Mouse (Mus musculus): ENCODE data around the gene Nav2. TPM values are rescaled to one million over a fixed set of nuclear protein-coding genes. Genes with fewer than 3 reads are reported as not detected.

Nav2 gene
- total RNA-seq, 2 experiments from 2014 or later = 94.6 to 122 TPM

DNA sequence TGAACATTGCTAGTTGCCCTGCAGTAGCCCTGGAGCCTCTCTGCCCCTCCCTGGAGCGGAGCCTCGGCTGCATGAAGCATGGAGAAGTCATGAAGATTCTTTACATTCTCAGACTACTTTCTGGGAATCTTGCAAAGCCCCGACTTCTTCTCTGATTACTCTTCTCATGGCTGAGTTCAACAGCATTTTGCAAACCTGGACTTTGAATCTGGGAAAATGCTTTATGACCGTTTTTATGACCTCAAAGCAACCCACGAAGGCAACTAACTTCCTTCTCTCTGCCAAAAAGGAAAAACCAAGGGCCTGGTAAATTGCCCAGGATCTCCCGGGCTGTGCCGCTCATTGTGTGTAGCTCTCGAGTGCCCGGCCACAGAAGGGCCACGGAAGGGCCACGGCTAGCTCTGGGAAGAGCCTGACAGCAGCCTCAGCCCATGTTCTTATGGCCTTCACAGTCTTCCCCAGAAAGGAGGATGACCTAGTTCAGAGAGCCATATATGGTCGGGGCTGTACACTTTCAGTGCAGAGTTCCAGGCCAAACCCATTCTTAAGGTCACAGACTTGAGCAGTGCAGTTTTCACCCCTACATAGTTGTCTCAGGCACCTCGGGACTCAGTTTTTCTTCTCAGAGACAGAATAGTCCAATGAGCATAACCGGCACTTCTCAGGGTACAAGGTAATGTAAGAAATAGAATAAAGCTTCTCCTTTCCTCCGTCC is 409.8 kb downstream of the Nav2 start:
- DNase-seq (ENCODE audit: low spot score in 2 of 2) = no peak
- intact Hi-C loops (cut with DNase I) = no loop called here

GRCm38 (mm10) chr7:49318898-49319293 is 410.4 kb downstream of the Nav2 start:
- intact Hi-C loops (cut with DNase I) = no loop called here
- DNase-seq (ENCODE audit: low spot score in 2 of 2) = no peak

GRCm38 (mm10) chr7:49319981-49320380 is 411.5 kb downstream of the Nav2 start:
- DNase-seq (ENCODE audit: low spot score in 2 of 2) = no peak
- intact Hi-C loops (cut with DNase I) = no loop called here

GRCm38 (mm10) chr7:49321124-49321531 is 412.6 kb downstream of the Nav2 start:
- intact Hi-C loops (cut with DNase I) = no loop called here
- DNase-seq (ENCODE audit: low spot score in 2 of 2) = no peak

DNA sequence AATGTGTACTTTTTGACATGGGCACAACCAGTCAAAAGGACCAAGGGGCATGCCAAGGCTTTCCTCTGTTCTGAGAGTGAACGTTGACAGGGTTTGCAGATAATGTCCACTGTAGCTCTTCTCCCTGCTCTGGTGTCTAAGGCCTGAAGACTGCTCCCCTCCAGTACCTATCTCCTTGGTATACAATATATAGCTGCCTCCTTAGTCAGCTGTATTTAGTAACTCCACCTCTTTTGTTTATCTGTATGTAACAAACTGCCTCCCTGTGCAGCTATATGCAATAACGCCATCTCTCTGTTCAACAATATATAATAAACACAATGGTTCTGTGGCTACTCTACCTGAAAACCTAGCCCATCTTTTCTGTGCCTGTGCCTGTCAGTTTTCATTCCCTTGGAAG is 413.7 kb downstream of the Nav2 start:
- DNase-seq (ENCODE audit: low spot score in 2 of 2) = no peak
- intact Hi-C loops (cut with DNase I) = no loop called here

DNA sequence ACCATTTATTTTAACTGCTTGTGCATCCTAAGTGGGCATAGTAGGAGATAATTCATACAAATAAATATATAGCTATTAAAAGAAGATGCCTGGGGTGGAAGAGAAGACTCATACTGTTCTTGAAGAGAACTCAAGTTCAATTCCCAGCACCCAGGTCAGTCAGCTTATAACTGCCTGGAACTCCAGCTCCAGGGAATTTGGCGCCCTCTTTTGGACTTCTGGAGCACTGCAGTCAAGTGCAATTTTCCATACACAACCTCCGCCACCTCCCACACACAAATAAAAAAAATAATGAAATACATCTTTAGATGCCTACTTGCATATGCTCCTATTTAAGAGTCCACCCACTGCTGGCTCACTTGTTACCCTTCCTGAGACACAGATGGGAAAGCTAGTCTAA is 416.1 kb downstream of the Nav2 start:
- DNase-seq (ENCODE audit: low spot score in 2 of 2) = no peak
- intact Hi-C loops (cut with DNase I) = no loop called here

DNA sequence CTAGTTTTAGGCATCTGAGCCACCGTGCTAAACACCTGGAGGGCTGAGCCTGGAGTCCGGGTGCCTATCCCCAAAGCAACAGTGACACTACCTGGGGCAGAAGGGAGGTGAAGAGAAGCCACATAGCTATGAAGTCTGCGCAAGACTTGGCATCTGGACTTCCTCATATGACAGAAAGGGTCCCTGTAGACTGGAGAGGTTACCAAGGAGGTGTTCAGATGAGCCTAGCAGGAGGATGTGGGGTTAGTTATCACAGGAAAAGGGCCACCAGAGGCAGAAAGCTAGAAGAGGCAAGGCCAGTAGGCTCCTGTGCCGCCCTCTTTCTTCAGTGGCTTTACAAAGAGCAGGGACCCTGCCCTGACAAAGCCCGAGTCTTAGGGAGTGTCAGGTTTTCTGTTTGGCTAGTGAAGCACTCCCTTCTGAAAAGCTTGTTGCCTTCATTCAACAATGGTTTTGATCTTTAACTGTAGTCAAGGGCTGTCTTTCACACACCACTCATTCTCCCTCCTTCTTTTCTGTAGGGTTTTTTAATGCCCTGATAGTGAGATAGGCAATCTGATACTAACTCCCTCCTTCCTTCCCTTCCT is 417.7 kb downstream of the Nav2 start:
- intact Hi-C loops (cut with DNase I) = no loop called here
- DNase-seq (ENCODE audit: low spot score in 2 of 2) = no peak

DNA sequence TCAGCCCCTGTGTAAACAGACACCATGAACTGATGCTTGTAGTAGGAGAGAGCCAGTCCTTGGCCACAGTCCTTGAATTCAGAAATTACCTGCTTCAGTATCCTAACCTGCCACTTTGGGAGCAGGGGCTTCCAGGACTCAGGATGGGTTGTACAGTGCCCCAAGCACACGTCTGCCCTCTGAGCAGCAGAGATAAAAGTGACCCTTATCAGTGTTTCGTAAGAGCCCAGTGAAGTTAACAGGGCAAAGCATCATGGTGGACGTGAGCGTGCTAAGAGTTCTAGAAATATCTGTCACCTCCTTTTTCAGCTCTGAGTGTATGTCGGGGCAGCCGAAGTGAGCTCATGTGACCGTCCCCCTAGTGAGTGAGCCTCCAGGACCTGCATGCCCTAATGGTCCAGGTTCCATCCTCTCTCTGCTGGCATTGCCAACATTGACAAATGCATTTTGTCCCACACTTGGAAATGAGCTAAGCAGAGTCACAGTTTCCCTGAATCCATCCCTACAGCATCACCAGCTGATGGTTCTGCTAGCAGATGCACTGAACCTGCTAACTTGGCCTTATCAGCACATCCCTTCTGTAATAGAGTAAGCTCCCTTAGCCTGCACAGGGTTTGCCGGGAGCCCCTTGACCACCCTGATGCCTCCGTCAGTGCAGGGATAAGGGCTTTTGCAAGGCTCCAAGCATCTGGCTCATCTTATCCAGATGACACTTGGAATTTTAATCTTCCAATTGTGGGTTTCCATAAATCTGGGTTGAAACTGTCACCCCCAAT is 418.6 kb downstream of the Nav2 start:
- DNase-seq (ENCODE audit: low spot score in 2 of 2) = no peak
- intact Hi-C loops (cut with DNase I) = no loop called here

DNA sequence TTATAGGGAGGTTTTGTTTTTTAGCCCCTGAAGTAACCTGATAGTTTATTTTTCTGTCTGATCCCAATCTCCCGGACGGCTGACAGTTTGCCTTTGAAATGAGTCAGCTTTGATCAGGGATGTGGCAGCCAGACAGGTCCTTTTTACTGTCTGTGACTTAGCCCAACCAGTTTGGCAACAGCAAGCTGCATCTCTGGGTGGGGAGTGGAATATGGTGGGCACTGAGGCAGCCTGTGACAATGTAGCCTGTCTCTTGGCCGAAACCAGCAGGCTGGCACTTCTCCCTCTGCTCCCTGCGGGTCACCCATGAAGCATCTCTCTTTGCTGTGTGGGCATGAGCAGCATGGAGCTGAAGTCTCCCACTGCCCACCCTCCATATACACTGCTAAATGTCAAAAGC is 421.7 kb downstream of the Nav2 start:
- DNase-seq (ENCODE audit: low spot score in 2 of 2) = no peak
- intact Hi-C loops (cut with DNase I) = no loop called here

GRCm38 (mm10) chr7:49331939-49332338 is 423.4 kb downstream of the Nav2 start:
- intact Hi-C loops (cut with DNase I) = no loop called here
- no peak for DNase-seq (ENCODE audit: low spot score in 2 of 2)

DNA sequence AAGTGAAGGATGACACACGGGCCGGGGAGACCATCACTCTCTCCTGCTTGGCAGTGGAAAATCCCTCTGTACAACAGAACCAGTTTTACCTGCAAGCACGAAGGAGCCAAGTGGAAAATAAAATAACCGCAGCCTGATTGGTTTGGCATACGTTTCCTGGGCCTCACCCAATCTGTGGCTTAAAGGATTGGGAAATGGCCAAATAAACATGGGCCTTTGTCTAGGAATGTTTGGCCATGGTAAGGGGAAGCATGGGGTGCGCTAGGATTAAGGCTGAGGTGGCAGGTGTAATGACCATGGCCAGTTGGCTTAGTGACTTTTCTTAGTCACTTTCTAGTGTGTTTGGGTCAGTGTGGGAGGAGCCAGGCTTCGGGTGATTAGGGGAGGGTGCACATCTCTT is 424.1 kb downstream of the Nav2 start:
- intact Hi-C loops (cut with DNase I) = no loop called here
- no peak for DNase-seq (ENCODE audit: low spot score in 2 of 2)

DNA sequence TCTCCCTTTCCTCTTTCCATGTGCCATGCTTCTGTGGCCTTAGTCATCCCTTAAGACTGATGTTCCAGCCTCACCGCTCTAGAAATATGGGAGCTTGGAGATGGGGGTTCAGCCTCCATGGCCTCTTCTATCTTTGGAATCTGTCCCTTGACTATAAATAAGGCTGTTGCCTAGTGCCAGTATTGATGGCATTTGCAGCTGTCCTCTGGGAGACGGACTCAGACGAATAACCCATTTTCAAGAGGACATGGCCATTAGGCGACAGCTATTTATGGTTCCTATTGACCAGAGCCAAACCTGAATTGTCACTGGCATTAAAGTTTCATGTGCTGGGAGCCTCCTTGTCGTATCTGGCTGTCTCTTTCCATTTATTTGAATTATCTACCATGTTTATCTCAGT is 425.6 kb downstream of the Nav2 start:
- intact Hi-C loops (cut with DNase I) = no loop called here

DNA sequence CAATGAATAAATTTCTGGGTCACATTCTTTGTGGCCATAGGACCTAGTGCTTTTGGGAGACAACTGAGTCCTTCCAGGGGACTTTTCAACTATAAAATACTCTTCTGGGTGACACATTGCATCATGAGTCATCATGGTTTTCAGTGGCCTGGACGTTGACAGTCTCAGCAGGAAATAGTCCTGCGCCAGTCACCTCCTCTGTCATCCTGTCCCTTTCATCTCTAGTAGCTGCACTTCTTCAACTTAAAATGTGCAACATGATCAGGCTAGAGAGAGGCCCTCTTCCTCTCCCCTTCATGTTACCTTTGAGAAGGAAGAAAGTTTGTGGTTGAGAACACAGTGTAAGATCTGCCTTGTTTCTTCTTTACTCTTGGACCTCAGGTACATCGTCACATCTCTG is 426.5 kb downstream of the Nav2 start:
- no peak for DNase-seq (ENCODE audit: low spot score in 2 of 2)
- intact Hi-C loops (cut with DNase I) = no loop called here

More for the DNA sequence above, 425.6 kb downstream of the Nav2 start:
- no peak for DNase-seq (ENCODE audit: low spot score in 2 of 2)

DNA sequence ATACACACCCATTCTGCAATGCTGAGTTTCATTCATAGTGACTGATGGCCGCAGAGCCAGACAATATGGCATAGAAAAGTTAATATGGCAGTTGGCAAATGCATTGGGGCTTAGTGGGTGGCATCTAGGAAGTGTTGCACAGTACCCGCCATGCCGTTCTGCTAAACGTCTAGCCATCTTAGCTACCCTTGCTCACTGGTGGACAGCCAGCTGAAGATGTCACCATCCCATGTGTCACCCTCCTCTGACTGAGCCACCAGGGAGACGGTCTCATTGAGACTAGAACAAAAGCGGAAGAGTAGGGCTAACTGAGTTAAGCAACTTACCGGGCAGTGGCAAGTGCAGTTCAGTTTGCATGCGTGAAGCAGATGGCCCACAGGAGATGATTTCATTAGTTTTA is 428.2 kb downstream of the Nav2 start:
- intact Hi-C loops (cut with DNase I) = no loop called here
- no peak for DNase-seq (ENCODE audit: low spot score in 2 of 2)

GRCm38 (mm10) chr7:49337710-49338109 is 429.2 kb downstream of the Nav2 start:
- DNase-seq (ENCODE audit: low spot score in 2 of 2) = no peak
- intact Hi-C loops (cut with DNase I) = no loop called here

DNA sequence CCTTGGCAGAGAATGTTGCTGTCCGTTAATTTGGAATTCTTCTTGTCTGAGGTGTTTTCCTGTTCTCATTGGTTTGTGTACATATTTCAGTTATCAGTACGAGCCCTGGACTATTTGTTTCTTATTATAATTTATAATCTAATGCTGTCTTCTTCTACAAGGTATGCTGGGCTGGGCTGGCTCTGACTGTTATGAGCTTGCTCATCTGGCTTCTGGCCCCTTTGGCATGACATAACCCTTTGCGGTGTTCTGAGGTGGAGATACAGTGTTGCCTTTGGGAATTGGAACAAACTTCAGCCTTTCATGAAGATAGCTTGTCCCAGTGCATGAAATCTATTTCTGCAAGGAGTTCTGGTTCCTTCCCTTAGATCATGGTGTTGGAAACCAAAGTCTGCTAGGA is 431.4 kb downstream of the Nav2 start:
- intact Hi-C loops (cut with DNase I) = no loop called here

GRCm38 (mm10) chr7:49341151-49341918 is 432.8 kb downstream of the Nav2 start:
- DNase-seq (ENCODE audit: low spot score in 2 of 2) = no peak
- intact Hi-C loops (cut with DNase I) = no loop called here

More for the DNA sequence above, 431.4 kb downstream of the Nav2 start:
- no peak for DNase-seq (ENCODE audit: low spot score in 2 of 2)

- intact Hi-C loops (cut with DNase I) = no loop called here
- DNase-seq (ENCODE audit: low spot score in 2 of 2) = no peak
Measured at GRCm38 (mm10) chr7:49341919-49342529, 433.5 kb downstream of the Nav2 start.

DNA sequence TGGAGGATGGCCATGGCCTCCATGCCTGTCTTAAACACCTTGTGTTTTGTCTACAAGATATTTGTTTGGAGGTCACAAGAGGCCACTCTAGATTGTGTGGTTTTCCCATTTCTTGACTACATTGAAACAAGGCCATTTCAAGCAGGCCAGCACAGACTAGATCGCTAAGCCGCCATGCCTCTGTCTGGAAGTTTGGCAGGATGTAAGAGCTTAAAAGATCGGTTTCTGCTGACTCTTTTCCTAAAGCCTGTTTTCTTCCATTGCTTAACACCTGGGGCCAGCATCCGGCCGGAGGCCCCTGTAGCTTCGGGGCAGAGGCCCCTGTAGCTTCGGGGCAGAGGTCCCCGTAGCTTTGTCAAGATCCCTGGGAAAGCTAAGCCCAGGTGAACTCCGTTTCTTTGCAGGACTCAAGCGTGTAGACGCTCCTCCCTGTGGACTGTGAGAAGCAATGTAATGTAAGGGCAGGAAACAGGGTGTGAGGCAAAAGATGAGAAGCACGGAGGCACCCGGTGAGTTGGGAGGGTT is 434.1 kb downstream of the Nav2 start:
- intact Hi-C loops (cut with DNase I) = no loop called here
- DNase-seq (ENCODE audit: low spot score in 2 of 2) = no peak

Measured in left cerebral cortex, postnatal 14 days (tissue).